ENCODE assay signal across 25 mouse cellular contexts in genomic region chr14:121184351-121184750, GRCm38 (mm10).
"Had no signal": no experiment of that assay in that cellular context is flagged by ENCODE, and none has a peak within 500 bp of the region (broad histone marks: within the 10 kb centered on the region; RNA-seq: fewer than 3 reads in every experiment).

No protein-coding gene starts in this region.

- H3K9ac ChIP-seq: heart, embryonic 12.5 days; hindbrain, embryonic 12.5 days; hindbrain, embryonic 14.5 days; intestine, embryonic 15.5 days; limb, embryonic 13.5 days; liver, embryonic 12.5 days; liver, embryonic 14.5 days had no signal

- H3K36me3 ChIP-seq: hindbrain, embryonic 12.5 days; intestine, embryonic 15.5 days; liver, embryonic 12.5 days had no signal

- H3K9me3 ChIP-seq: heart, embryonic 10.5 days; hindbrain, embryonic 10.5 days; hindbrain, embryonic 12.5 days; intestine, embryonic 15.5 days; limb, embryonic 13.5 days; liver, embryonic 12.5 days had no signal

- H3K4me1 ChIP-seq: hindbrain, embryonic 12.5 days; liver, embryonic 12.5 days had no signal

- H3K27ac ChIP-seq: gastrocnemius, adult 2 months; heart, embryonic 10.5 days; hindbrain, embryonic 10.5 days; hindbrain, embryonic 12.5 days; hindbrain, embryonic 14.5 days; intestine, embryonic 15.5 days; left cerebral cortex, adult 2 months; limb, embryonic 13.5 days; liver, embryonic 12.5 days; liver, embryonic 14.5 days had no signal

- H3K27me3 ChIP-seq: heart, embryonic 12.5 days; hindbrain, embryonic 12.5 days; intestine, embryonic 15.5 days; limb, embryonic 13.5 days; liver, embryonic 12.5 days had no signal

- DNase-seq: gastrocnemius, adult 2 months; gastrocnemius, postnatal 10 days; gastrocnemius, postnatal 25 days; heart, adult 18-20 months; heart, postnatal 10 days; heart, postnatal 4 days; kidney, adult 18-20 months; kidney, adult 8-10 months; kidney, postnatal 10 days; kidney, postnatal 25 days; kidney, postnatal 4 days; liver had no signal

- H3K4me3 ChIP-seq: gastrocnemius, adult 2 months; heart, embryonic 10.5 days; heart, embryonic 12.5 days; hindbrain, embryonic 10.5 days; hindbrain, embryonic 12.5 days; intestine, embryonic 15.5 days; left cerebral cortex, adult 2 months; limb, embryonic 13.5 days; liver, embryonic 12.5 days had no signal

- ATAC-seq: hindbrain, embryonic 16.5 days; inflammation-experienced regulatory T-cells, adult 6 months; intestine, embryonic 15.5 days; intestine, postnatal 0 days; liver, embryonic 12.5 days had no signal

- H3K4me2 ChIP-seq: heart, embryonic 12.5 days; hindbrain, embryonic 12.5 days; hindbrain, embryonic 14.5 days; intestine, embryonic 15.5 days; limb, embryonic 13.5 days; liver, embryonic 12.5 days had no signal
